Mouse (Mus musculus): ENCODE data around the gene Ddx58. TPM values are rescaled to one million over a fixed set of nuclear protein-coding genes. Genes with fewer than 3 reads are reported as not detected.

Gene Ddx58
- polyA plus RNA-seq, 1 experiment from 2014 or later = 2.6 TPM

GRCm38 (mm10) chr4:40254385-40255103 lies 14.9 kb upstream of the Ddx58 start:
- no peaks in the 10 kb centered on the region for H3K4me1 ChIP-seq
- DNase-seq (ENCODE audit: low spot score) = no peak
- H3K27ac ChIP-seq (replicated peaks) = no peak overlapping the region
- no peaks in the 10 kb centered on the region for H3K27me3 ChIP-seq (ENCODE audit: low read depth, poor library complexity, severe bottlenecking)
- peaks cover 25% of the 10 kb centered on the region for H3K36me3 ChIP-seq
- no peaks in the 10 kb centered on the region for H3K9me3 ChIP-seq (replicated peaks)
- no peak overlapping the region for H3K4me3 ChIP-seq
- 90% methylated on average over 8 of the region's 8 CpGs for WGBS

GRCm38 (mm10) chr4:40253766-40254165 lies 14.1 kb upstream of the Ddx58 start:
- no peaks in the 10 kb centered on the region for H3K27me3 ChIP-seq (ENCODE audit: low read depth, poor library complexity, severe bottlenecking)
- peaks cover 17% of the 10 kb centered on the region for H3K36me3 ChIP-seq
- no peak overlapping the region for H3K27ac ChIP-seq (replicated peaks)
- no peaks in the 10 kb centered on the region for H3K9me3 ChIP-seq (replicated peaks)
- H3K4me1 ChIP-seq = no peaks in the 10 kb centered on the region
- no peak for DNase-seq (ENCODE audit: low spot score)
- WGBS = 97% methylated on average over 2 of the region's 2 CpGs
- H3K4me3 ChIP-seq = no peak overlapping the region

GRCm38 (mm10) chr4:40250984-40251383 lies 11.4 kb upstream of the Ddx58 start:
- 89% methylated on average over 5 of the region's 5 CpGs for WGBS
- DNase-seq (ENCODE audit: low spot score) = no peak
- Histone ChIP-seq H3K4me3 (no peak overlapping the region), H3K36me3 (no peaks in the 10 kb centered on the region), H3K9me3 (replicated peaks) (no peaks in the 10 kb centered on the region), H3K27ac (replicated peaks) (no peak overlapping the region), H3K4me1 (no peaks in the 10 kb centered on the region), H3K27me3 (ENCODE audit: low read depth, poor library complexity, severe bottlenecking) (no peaks in the 10 kb centered on the region)

GRCm38 (mm10) chr4:40244035-40244434 lies 4.4 kb upstream of the Ddx58 start:
- H3K36me3 ChIP-seq = no peaks in the 10 kb centered on the region
- DNase-seq (ENCODE audit: low spot score) = no peak
- WGBS = 89% methylated on average over 8 of the region's 8 CpGs
- H3K4me3 ChIP-seq = no peak overlapping the region
- peaks cover 14% of the 10 kb centered on the region for H3K4me1 ChIP-seq
- H3K9me3 ChIP-seq (replicated peaks) = no peaks in the 10 kb centered on the region
- no peak overlapping the region for H3K27ac ChIP-seq (replicated peaks)
- H3K27me3 ChIP-seq (ENCODE audit: low read depth, poor library complexity, severe bottlenecking) = no peaks in the 10 kb centered on the region

GRCm38 (mm10) chr4:40243006-40243405 lies 3.4 kb upstream of the Ddx58 start:
- Histone ChIP-seq H3K4me3 (no peak overlapping the region), H3K27ac (replicated peaks) (no peak overlapping the region), H3K27me3 (ENCODE audit: low read depth, poor library complexity, severe bottlenecking) (no peaks in the 10 kb centered on the region), H3K4me1 (peaks cover 22% of the 10 kb centered on the region), H3K36me3 (no peaks in the 10 kb centered on the region), H3K9me3 (replicated peaks) (no peaks in the 10 kb centered on the region)
- WGBS = 87% methylated on average over 4 of the region's 4 CpGs
- no peak for DNase-seq (ENCODE audit: low spot score)

GRCm38 (mm10) chr4:40241928-40242327 lies 2.3 kb upstream of the Ddx58 start:
- H3K9me3 ChIP-seq (replicated peaks) = no peaks in the 10 kb centered on the region
- DNase-seq (ENCODE audit: low spot score) = no peak
- H3K4me3 ChIP-seq = no peak overlapping the region
- H3K27ac ChIP-seq (replicated peaks) = no peak overlapping the region
- H3K36me3 ChIP-seq = no peaks in the 10 kb centered on the region
- peaks cover 22% of the 10 kb centered on the region for H3K4me1 ChIP-seq
- 57% methylated on average over 6 of the region's 6 CpGs for WGBS
- no peaks in the 10 kb centered on the region for H3K27me3 ChIP-seq (ENCODE audit: low read depth, poor library complexity, severe bottlenecking)

- peaks cover 22% of the 10 kb centered on the region for H3K4me1 ChIP-seq
- H3K4me3 ChIP-seq = peak overlapping the region; percentile 62
- H3K27ac ChIP-seq (replicated peaks) = peak overlapping the region; percentile 69; the same call in 1 of the 2 replicates
- H3K9me3 ChIP-seq (replicated peaks) = no peaks in the 10 kb centered on the region
- no peaks in the 10 kb centered on the region for H3K27me3 ChIP-seq (ENCODE audit: low read depth, poor library complexity, severe bottlenecking)
- no peaks in the 10 kb centered on the region for H3K36me3 ChIP-seq
- DNase-seq (ENCODE audit: low spot score) = no peak
- WGBS = 42% methylated on average over 5 of the region's 5 CpGs
Measured at GRCm38 (mm10) chr4:40240272-40240744, 680 bp upstream of the Ddx58 start.

GRCm38 (mm10) chr4:40238483-40239408 lies 882 bp downstream of the Ddx58 start:
- 1% methylated on average over 17 of the region's 17 CpGs for WGBS
- Histone ChIP-seq H3K27me3 (ENCODE audit: low read depth, poor library complexity, severe bottlenecking) (no peaks in the 10 kb centered on the region), H3K36me3 (no peaks in the 10 kb centered on the region), H3K4me3 (peak overlapping the region; percentile 62), H3K9me3 (replicated peaks) (no peaks in the 10 kb centered on the region), H3K4me1 (peaks cover 22% of the 10 kb centered on the region), H3K27ac (replicated peaks) (peak overlapping the region; percentile 69; the same call in 1 of the 2 replicates)
- peak; percentile 24 for DNase-seq (ENCODE audit: low spot score)

GRCm38 (mm10) chr4:40236829-40237228 lies 2.8 kb downstream of the Ddx58 start:
- no peak for DNase-seq (ENCODE audit: low spot score)
- 94% methylated on average over 4 of the region's 4 CpGs for WGBS
- no peaks in the 10 kb centered on the region for H3K27me3 ChIP-seq (ENCODE audit: low read depth, poor library complexity, severe bottlenecking)
- H3K4me1 ChIP-seq = peaks cover 22% of the 10 kb centered on the region
- no peaks in the 10 kb centered on the region for H3K9me3 ChIP-seq (replicated peaks)
- H3K36me3 ChIP-seq = no peaks in the 10 kb centered on the region
- no peak overlapping the region for H3K4me3 ChIP-seq
- H3K27ac ChIP-seq (replicated peaks) = no peak overlapping the region

GRCm38 (mm10) chr4:40234256-40234655 lies 5.4 kb downstream of the Ddx58 start:
- no peaks in the 10 kb centered on the region for H3K27me3 ChIP-seq (ENCODE audit: low read depth, poor library complexity, severe bottlenecking)
- no peak for DNase-seq (ENCODE audit: low spot score)
- no peak overlapping the region for H3K4me3 ChIP-seq
- H3K4me1 ChIP-seq = peaks cover 10% of the 10 kb centered on the region
- no peak overlapping the region for H3K27ac ChIP-seq (replicated peaks)
- H3K9me3 ChIP-seq (replicated peaks) = no peaks in the 10 kb centered on the region
- no peaks in the 10 kb centered on the region for H3K36me3 ChIP-seq
- 84% methylated on average over 6 of the region's 6 CpGs for WGBS

GRCm38 (mm10) chr4:40233062-40233664 lies 6.5 kb downstream of the Ddx58 start:
- no peaks in the 10 kb centered on the region for H3K36me3 ChIP-seq
- no peak overlapping the region for H3K27ac ChIP-seq (replicated peaks)
- H3K4me1 ChIP-seq = no peaks in the 10 kb centered on the region
- H3K9me3 ChIP-seq (replicated peaks) = no peaks in the 10 kb centered on the region
- WGBS = 95% methylated on average over 7 of the region's 7 CpGs
- no peak overlapping the region for H3K4me3 ChIP-seq
- H3K27me3 ChIP-seq (ENCODE audit: low read depth, poor library complexity, severe bottlenecking) = no peaks in the 10 kb centered on the region
- no peak for DNase-seq (ENCODE audit: low spot score)

GRCm38 (mm10) chr4:40229723-40230122 lies 9.9 kb downstream of the Ddx58 start:
- H3K4me1 ChIP-seq = no peaks in the 10 kb centered on the region
- no peak overlapping the region for H3K4me3 ChIP-seq
- DNase-seq (ENCODE audit: low spot score) = no peak
- no peaks in the 10 kb centered on the region for H3K27me3 ChIP-seq (ENCODE audit: low read depth, poor library complexity, severe bottlenecking)
- WGBS = 94% methylated on average over 6 of the region's 6 CpGs
- H3K27ac ChIP-seq (replicated peaks) = no peak overlapping the region
- no peaks in the 10 kb centered on the region for H3K36me3 ChIP-seq
- H3K9me3 ChIP-seq (replicated peaks) = no peaks in the 10 kb centered on the region

Measured in midbrain, embryonic 10.5 days (tissue).